Mouse (Mus musculus) C3H10T1/2 (cell line): ENCODE measurements around the gene Rufy1. TPM values are rescaled to one million over a fixed set of nuclear protein-coding genes. Genes with fewer than 3 reads are reported as not detected.

Experiments
- polyA plus RNA-seq, 2 experiments: library from polyadenylated mRNA; unstranded; fragments of >200 nt; fragmentation: generic; extraction: Trizol; gene quantifications; one replicate each; pipeline ENCODE4 v1.2.1; 2012; ENCODE audit warnings: missing spikeins in 2 of 2

The Rufy1 gene
- 10 to 100 TPM in 1 of 2 experiments, 1 to 10 TPM in 1; 8.5 to 19.3 TPM for polyA plus RNA-seq

DNA sequence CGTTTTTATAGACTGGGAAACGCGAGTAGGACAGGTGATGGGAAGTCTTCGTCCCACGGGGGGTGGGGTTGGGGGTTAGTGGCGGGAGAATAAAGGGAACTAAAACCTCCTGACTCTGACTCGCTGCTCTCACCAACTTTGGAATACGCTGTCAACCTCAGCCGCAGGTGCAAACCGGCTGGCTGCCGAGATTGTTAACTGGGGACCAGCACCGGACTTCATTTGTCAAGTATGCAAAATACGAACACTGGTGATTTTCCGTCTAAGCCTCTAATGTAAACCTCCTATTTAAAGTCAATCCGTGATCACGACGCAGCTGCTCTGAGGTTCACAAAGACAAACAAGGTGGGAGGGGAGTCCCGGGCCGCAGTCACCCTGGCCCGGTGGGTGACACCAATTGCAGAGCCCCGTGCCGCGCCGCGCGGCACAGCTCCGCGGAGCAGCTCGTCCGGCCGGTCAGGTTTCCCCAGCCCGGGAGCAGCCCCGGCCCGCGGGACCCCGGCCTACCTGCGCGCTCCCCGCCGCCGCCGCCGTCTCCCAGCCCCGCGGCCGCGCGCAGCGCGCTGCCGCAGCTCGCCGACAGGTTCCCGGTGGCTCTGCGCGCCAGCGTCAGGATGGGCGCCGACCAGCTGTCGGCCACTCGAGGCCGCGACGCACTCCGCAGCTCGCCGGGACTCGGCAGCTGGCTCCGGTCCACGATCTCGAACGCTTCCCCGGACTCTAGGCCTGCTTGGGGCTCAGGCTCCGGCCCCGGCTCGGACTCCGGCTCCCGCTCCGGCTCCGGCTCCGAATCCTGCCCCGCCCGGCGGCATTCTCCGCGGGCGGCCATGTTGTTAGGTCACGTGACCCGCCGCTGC is at the start of gene Rufy1:
Gene Rufy1, minus strand, starts transcription at position 849 of the 857 bp plus-strand sequence.

GRCm38 (mm10) chr11:50376911-50377891 is 53.7 kb downstream of the Rufy1 start, which contains the start of gene Hnrnph1:
Hnrnph1 (plus strand) TSS chr11:50376990.

DNA sequence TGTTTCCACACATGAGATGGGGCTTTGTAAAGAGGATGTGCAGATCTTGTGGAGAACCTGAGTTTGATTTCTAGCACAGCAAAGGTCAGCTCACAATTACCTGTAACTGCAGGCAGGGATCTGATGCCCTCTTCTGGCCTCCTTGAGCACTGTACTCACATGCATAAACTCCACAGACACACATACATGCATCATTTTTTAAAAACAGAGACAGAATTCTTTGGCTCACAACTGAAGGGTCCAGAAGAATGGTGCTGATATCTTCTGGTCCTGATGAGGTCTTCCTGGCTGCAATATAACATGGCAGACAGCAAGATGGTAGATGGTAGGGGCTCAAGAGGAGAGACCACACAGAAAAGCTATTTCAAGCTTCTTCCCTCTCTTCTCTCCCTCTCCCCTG is 76.8 kb downstream of the Rufy1 start, which contains the start of gene Cby3:
Gene Cby3, plus strand, starts transcription at position 301 of the 400 bp plus-strand sequence.

Other genes starting within 250 kb of the Rufy1 start
- gene Sqstm1, start 220.3 kb downstream of the Rufy1 start, polyA plus RNA-seq, result 100 to 1,000 TPM; 677 to 698 TPM
- gene Mgat4b, start 220.2 kb downstream of the Rufy1 start, polyA plus RNA-seq, result 100 to 1,000 TPM; 126 to 128 TPM
- under 1 TPM; 0.27 to 0.28 TPM for gene Ltc4s, start 192.5 kb downstream of the Rufy1 start, polyA plus RNA-seq
- 10 to 100 TPM in 1 of 2 experiments, 1 to 10 TPM in 1; 3.1 to 19.0 TPM for gene Maml1, start 138.8 kb downstream of the Rufy1 start, polyA plus RNA-seq
- gene Canx, start 105.5 kb downstream of the Rufy1 start, polyA plus RNA-seq, result 10 to 100 TPM; 24.4 to 97.5 TPM
- not detected for gene Cby3, start 76.7 kb downstream of the Rufy1 start, polyA plus RNA-seq
- 10 to 100 TPM; 14.2 to 88.6 TPM for gene Hnrnph1, start 54.1 kb downstream of the Rufy1 start, polyA plus RNA-seq
- gene Adamts2, start 171.0 kb upstream of the Rufy1 start, polyA plus RNA-seq, result 10 to 100 TPM in 1 of 2 experiments, under 1 TPM in 1; 0.64 to 31.7 TPM